Comparison of ENCODE assay signal across 8 mouse cellular contexts in genomic region chr1:180936610-180937398, GRCm38 (mm10). TPM values are rescaled to one million over a fixed set of nuclear protein-coding genes. Genes with fewer than 3 reads are reported as not detected.
DNase-seq lines count a peak whose midpoint lies in the region; ATAC-seq and TF ChIP-seq lines count a peak whose summit lies in the region.
"Not testable (repeated sequence)": the region's sequence is repeated elsewhere in the genome, so short reads cannot be mapped to it uniquely, and the experiment has no call there.

No protein-coding gene starts in this region.

- TF ChIP-seq CTCF in brain, embryonic 14.5 days (IDR thresholded peaks at IDR 0.05; ENCODE audit: borderline replicate concordance, extremely low read depth, insufficient read depth, insufficient read length); heart, postnatal 0 days (IDR thresholded peaks at IDR 0.05; ENCODE audit: low read depth): not testable (repeated sequence)

- not testable (repeated sequence) for TF ChIP-seq EP300 in heart, postnatal 0 days (IDR thresholded peaks at IDR 0.05; ENCODE audit: low read depth)

- WGBS in forebrain, embryonic 15.5 days: 2% methylated on average over 33 of the region's 41 CpGs
- WGBS in heart, postnatal 0 days: 3% methylated on average over 35 of the region's 41 CpGs
- WGBS in kidney, embryonic 14.5 days: 3% methylated on average over 33 of the region's 41 CpGs
- WGBS in liver, embryonic 11.5 days: 2% methylated on average over 31 of the region's 41 CpGs
- WGBS in midbrain, embryonic 12.5 days: 2% methylated on average over 40 of the region's 41 CpGs

- ATAC-seq in forebrain, embryonic 15.5 days (replicated peaks): peak; percentile 82
- ATAC-seq in heart, postnatal 0 days (ENCODE audit: insufficient read depth, low read depth): peak; percentile 89
- ATAC-seq in kidney, embryonic 14.5 days (ENCODE audit: low FRiP score, low TSS enrichment): peak; percentile 86
- ATAC-seq in liver, embryonic 11.5 days (replicated peaks; ENCODE audit: low FRiP score): peak; percentile 97
- peak; percentile 62; the same call in 1 of the 2 replicates for ATAC-seq in midbrain, embryonic 12.5 days (ENCODE audit: low FRiP score, low read depth)

- H3K4me2 ChIP-seq in forebrain, embryonic 15.5 days (replicated peaks): peak overlapping the region; percentile 41
- H3K4me2 ChIP-seq in heart, postnatal 0 days (ENCODE audit: low read depth, low read length): peak overlapping the region; percentile 55
- peak overlapping the region; percentile 37 for H3K4me2 ChIP-seq in kidney, embryonic 14.5 days (replicated peaks; ENCODE audit: low read depth, low read length)
- peak overlapping the region; percentile 71 for H3K4me2 ChIP-seq in liver, embryonic 11.5 days
- H3K4me2 ChIP-seq in midbrain, embryonic 12.5 days (replicated peaks): peak overlapping the region; percentile 48

- H3K27me3 ChIP-seq in forebrain, embryonic 15.5 days: peaks cover 49% of the 10 kb centered on the region
- peaks cover 28% of the 10 kb centered on the region for H3K27me3 ChIP-seq in heart, postnatal 0 days (ENCODE audit: control insufficient read depth, insufficient read depth, low read length)
- peaks cover 46% of the 10 kb centered on the region for H3K27me3 ChIP-seq in kidney, embryonic 14.5 days (ENCODE audit: control insufficient read depth, insufficient read depth, low read length)
- peaks cover 34% of the 10 kb centered on the region for H3K27me3 ChIP-seq in liver, embryonic 11.5 days (replicated peaks; ENCODE audit: control insufficient read depth, insufficient read depth, low read length)
- peaks cover 75% of the 10 kb centered on the region for H3K27me3 ChIP-seq in midbrain, embryonic 12.5 days

- not testable (repeated sequence) for H3K9me3 ChIP-seq in forebrain, embryonic 15.5 days; heart, postnatal 0 days (replicated peaks; ENCODE audit: control insufficient read depth, low read length); kidney, embryonic 14.5 days (ENCODE audit: control insufficient read depth, low read length); liver, embryonic 11.5 days (ENCODE audit: control insufficient read depth, low read length); midbrain, embryonic 12.5 days

- not testable (repeated sequence) for H3K4me1 ChIP-seq in forebrain, embryonic 15.5 days; heart, postnatal 0 days (ENCODE audit: control insufficient read depth, insufficient read depth); kidney, embryonic 14.5 days (ENCODE audit: control insufficient read depth, insufficient read depth, low read length)
- peaks cover 17% of the 10 kb centered on the region for H3K4me1 ChIP-seq in liver, embryonic 11.5 days (replicated peaks; ENCODE audit: control insufficient read depth, insufficient read depth, low read length)
- H3K4me1 ChIP-seq in midbrain, embryonic 12.5 days: peaks cover 12% of the 10 kb centered on the region; the same call in 1 of the 2 replicates

- not testable (repeated sequence) for H3K36me3 ChIP-seq in forebrain, embryonic 15.5 days; heart, postnatal 0 days (replicated peaks; ENCODE audit: control insufficient read depth, insufficient read depth, low read length); kidney, embryonic 14.5 days (ENCODE audit: control insufficient read depth, insufficient read depth, low read length); liver, embryonic 11.5 days (ENCODE audit: control insufficient read depth, insufficient read depth, low read length); midbrain, embryonic 12.5 days

- peak; percentile 45 for DNase-seq in CD4-positive, CD25-positive, alpha-beta regulatory T cell, adult 2 months (ENCODE audit: low read depth, low spot score)
- DNase-seq in brain, embryonic 14.5 days (ENCODE audit: low read depth): peak; percentile 51
- peak; percentile 32 for DNase-seq in heart, postnatal 0 days (ENCODE audit: low spot score)
- DNase-seq in liver, embryonic 11.5 days (ENCODE audit: low spot score): peak; percentile 79
- DNase-seq in spleen, adult 12 weeks (ENCODE audit: low spot score): peak; percentile 64

- peak overlapping the region; percentile 25 for H3K4me3 ChIP-seq in forebrain, embryonic 15.5 days
- H3K4me3 ChIP-seq in heart, postnatal 0 days (ENCODE audit: low read depth, low read length): peak overlapping the region; percentile 32
- peak overlapping the region; percentile 26 for H3K4me3 ChIP-seq in kidney, embryonic 14.5 days (ENCODE audit: low read length)
- peak overlapping the region; percentile 46 for H3K4me3 ChIP-seq in liver, embryonic 11.5 days (ENCODE audit: low read depth, low read length)
- peak overlapping the region; percentile 23 for H3K4me3 ChIP-seq in midbrain, embryonic 12.5 days

- H3K27ac ChIP-seq in forebrain, embryonic 15.5 days (replicated peaks); heart, postnatal 0 days (ENCODE audit: low read depth); kidney, embryonic 14.5 days (ENCODE audit: low read depth, low read length); liver, embryonic 11.5 days (ENCODE audit: low read depth, low read length); midbrain, embryonic 12.5 days (replicated peaks): not testable (repeated sequence)

- H3K9ac ChIP-seq in forebrain, embryonic 15.5 days (replicated peaks); midbrain, embryonic 12.5 days (replicated peaks): not testable (repeated sequence)
- 0 out of 2 replicates have a peak overlapping the region, but pooled peaks have one; percentile 30 for H3K9ac ChIP-seq in heart, postnatal 0 days (replicated peaks; ENCODE audit: low read depth, low read length)
- H3K9ac ChIP-seq in kidney, embryonic 14.5 days (ENCODE audit: low read depth, low read length): 0 out of 2 replicates have a peak overlapping the region, but pooled peaks have one; percentile 18
- H3K9ac ChIP-seq in liver, embryonic 11.5 days (ENCODE audit: low read depth, low read length): peak overlapping the region; percentile 62

- not testable (repeated sequence) for TF ChIP-seq POLR2A in brain, embryonic 14.5 days (IDR thresholded peaks at IDR 0.05; ENCODE audit: borderline replicate concordance, extremely low read depth, insufficient read depth, insufficient read length, poor library complexity, severe bottlenecking)

RNA-seq across cellular contexts. Expression of gene Lefty1, which starts 2.0 kb away (rescaled TPM):
- 1.1 and 1.3 TPM in 2 replicates for polyA plus RNA-seq in brain, embryonic 14.5 days (2012; rRNA removed)
- polyA plus RNA-seq in forebrain, embryonic 15.5 days (2015; fragmentation: Nextera tagmentation; extraction: Ambion mirVana): 0.22 and 0.23 TPM in 2 replicates
- total RNA-seq in heart, postnatal 0 days (2014; rRNA removed; ENCODE audit: low replicate concordance): 1.2 and 1.3 TPM in 2 replicates
- polyA plus RNA-seq in heart, postnatal 0 days (2015; fragmentation: Nextera tagmentation; extraction: Ambion mirVana): 1.6 and 1.7 TPM in 2 replicates
- 0.51 and 0.54 TPM in 2 replicates for polyA plus RNA-seq in kidney, embryonic 14.5 days (2014; fragmentation: Nextera tagmentation; extraction: Ambion mirVana)
- 7.3 and 9.5 TPM in 2 replicates for polyA plus RNA-seq in liver, embryonic 11.5 days (2014; fragmentation: Nextera tagmentation; extraction: Ambion mirVana)
- polyA plus RNA-seq in midbrain, embryonic 12.5 days (2016; fragmentation: Nextera tagmentation; extraction: Ambion mirVana): 0.56 and 1.6 TPM in 2 replicates

RNA-seq across cellular contexts. Expression of gene Tmem63a, which starts 5.3 kb away (rescaled TPM):
- polyA plus RNA-seq in brain, embryonic 14.5 days (2012; rRNA removed): 3.3 and 3.6 TPM in 2 replicates
- polyA plus RNA-seq in forebrain, embryonic 15.5 days (2015; fragmentation: Nextera tagmentation; extraction: Ambion mirVana): 1.6 and 2.2 TPM in 2 replicates
- 17.2 and 30.5 TPM in 2 replicates for total RNA-seq in heart, postnatal 0 days (2014; rRNA removed; ENCODE audit: low replicate concordance)
- 8.5 and 9.6 TPM in 2 replicates for polyA plus RNA-seq in heart, postnatal 0 days (2015; fragmentation: Nextera tagmentation; extraction: Ambion mirVana)
- 4.0 and 7.5 TPM in 2 replicates for polyA plus RNA-seq in kidney, embryonic 14.5 days (2014; fragmentation: Nextera tagmentation; extraction: Ambion mirVana)
- polyA plus RNA-seq in liver, embryonic 11.5 days (2014; fragmentation: Nextera tagmentation; extraction: Ambion mirVana): 7.8 and 8.3 TPM in 2 replicates
- polyA plus RNA-seq in midbrain, embryonic 12.5 days (2016; fragmentation: Nextera tagmentation; extraction: Ambion mirVana): 2.9 TPM in 2 replicates

RNA-seq across cellular contexts. Expression of gene Pycr2, which starts 32.7 kb away (rescaled TPM):
- polyA plus RNA-seq in brain, embryonic 14.5 days (2012; rRNA removed): 45.7 and 65.9 TPM in 2 replicates
- 85.1 and 88.7 TPM in 2 replicates for polyA plus RNA-seq in forebrain, embryonic 15.5 days (2015; fragmentation: Nextera tagmentation; extraction: Ambion mirVana)
- 33.0 and 36.4 TPM in 2 replicates for total RNA-seq in heart, postnatal 0 days (2014; rRNA removed; ENCODE audit: low replicate concordance)
- 34.1 and 35.5 TPM in 2 replicates for polyA plus RNA-seq in heart, postnatal 0 days (2015; fragmentation: Nextera tagmentation; extraction: Ambion mirVana)
- polyA plus RNA-seq in kidney, embryonic 14.5 days (2014; fragmentation: Nextera tagmentation; extraction: Ambion mirVana): 93.9 and 103 TPM in 2 replicates
- 162 and 171 TPM in 2 replicates for polyA plus RNA-seq in liver, embryonic 11.5 days (2014; fragmentation: Nextera tagmentation; extraction: Ambion mirVana)
- polyA plus RNA-seq in midbrain, embryonic 12.5 days (2016; fragmentation: Nextera tagmentation; extraction: Ambion mirVana): 94.0 and 98.4 TPM in 2 replicates

RNA-seq across cellular contexts. Expression of gene Lefty2, which starts 43.9 kb away (rescaled TPM):
- 1.4 and 2.0 TPM in 2 replicates for polyA plus RNA-seq in brain, embryonic 14.5 days (2012; rRNA removed)
- polyA plus RNA-seq in forebrain, embryonic 15.5 days (2015; fragmentation: Nextera tagmentation; extraction: Ambion mirVana): 3.7 and 4.5 TPM in 2 replicates
- total RNA-seq in heart, postnatal 0 days (2014; rRNA removed; ENCODE audit: low replicate concordance): not detected in 2 replicates
- 0.05 and 0.07 TPM in 2 replicates for polyA plus RNA-seq in heart, postnatal 0 days (2015; fragmentation: Nextera tagmentation; extraction: Ambion mirVana)
- not detected in 2 replicates for polyA plus RNA-seq in kidney, embryonic 14.5 days (2014; fragmentation: Nextera tagmentation; extraction: Ambion mirVana)
- polyA plus RNA-seq in liver, embryonic 11.5 days (2014; fragmentation: Nextera tagmentation; extraction: Ambion mirVana): not detected in 2 replicates
- not detected in 2 replicates for polyA plus RNA-seq in midbrain, embryonic 12.5 days (2016; fragmentation: Nextera tagmentation; extraction: Ambion mirVana)
